In genomic region chrX:70007077-70007476, GRCm38 (mm10) we compare ENCODE assay signal across 21 mouse cellular contexts.
DNase-seq lines count a peak whose midpoint lies in the region; ATAC-seq and TF ChIP-seq lines count a peak whose summit lies in the region.
"Had no signal": no experiment of that assay in that cellular context is flagged by ENCODE, and none has a peak within 500 bp of the region (broad histone marks: within the 10 kb centered on the region; RNA-seq: fewer than 3 reads in every experiment).

No protein-coding gene starts in this region.

- no peak for ATAC-seq in embryonic facial prominence, embryonic 11.5 days (replicated peaks; ENCODE audit: insufficient number of reproducible peaks, low FRiP score, low TSS enrichment, low read depth)
- ATAC-seq in lung, postnatal 0 days: peak; percentile 53
- ATAC-seq in embryonic facial prominence, embryonic 12.5 days (ENCODE audit: insufficient number of reproducible peaks, insufficient read depth, low FRiP score, low TSS enrichment): no peak
- ATAC-seq: activated CD4-positive, CD25-positive, alpha-beta regulatory T cell, adult 4 months; CD4-positive, CD25-positive, alpha-beta regulatory T cell, adult 4 months; Patski had no signal

- H3K27ac ChIP-seq in embryonic facial prominence, embryonic 11.5 days (replicated peaks; ENCODE audit: low read depth, low read length): no peak overlapping the region
- H3K27ac ChIP-seq in embryonic facial prominence, embryonic 10.5 days (replicated peaks): no peak overlapping the region; the same call in 1 of the 2 replicates
- H3K27ac ChIP-seq in lung, postnatal 0 days (ENCODE audit: low read length): no peak overlapping the region
- H3K27ac ChIP-seq in embryonic facial prominence, embryonic 12.5 days: 0 out of 2 replicates have a peak overlapping the region, but pooled peaks have one; percentile 17

- no peak for TF ChIP-seq CTCF in lung, postnatal 0 days (IDR thresholded peaks at IDR 0.05)

- no peak overlapping the region for H3K4me2 ChIP-seq in embryonic facial prominence, embryonic 11.5 days (ENCODE audit: low read depth, low read length)
- H3K4me2 ChIP-seq in lung, postnatal 0 days (replicated peaks; ENCODE audit: low read depth, low read length): no peak overlapping the region
- no peak overlapping the region for H3K4me2 ChIP-seq in embryonic facial prominence, embryonic 12.5 days (replicated peaks)

- H3K4me3 ChIP-seq in embryonic facial prominence, embryonic 11.5 days (ENCODE audit: low read depth, low read length): no peak overlapping the region
- no peak overlapping the region for H3K4me3 ChIP-seq in embryonic facial prominence, embryonic 10.5 days
- no peak overlapping the region for H3K4me3 ChIP-seq in lung, postnatal 0 days (ENCODE audit: low read depth, low read length)
- H3K4me3 ChIP-seq in embryonic facial prominence, embryonic 12.5 days: no peak overlapping the region

- 67% methylated on average over 2 of the region's 2 CpGs for WGBS in embryonic facial prominence, embryonic 11.5 days
- WGBS in embryonic facial prominence, embryonic 10.5 days: 55% methylated on average over 2 of the region's 2 CpGs
- 40% methylated on average over 2 of the region's 2 CpGs for WGBS in lung, postnatal 0 days
- WGBS in embryonic facial prominence, embryonic 12.5 days: 49% methylated on average over 2 of the region's 2 CpGs

- H3K9ac ChIP-seq in embryonic facial prominence, embryonic 11.5 days (replicated peaks; ENCODE audit: low read length): no peak overlapping the region
- no peak overlapping the region for H3K9ac ChIP-seq in lung, postnatal 0 days (replicated peaks; ENCODE audit: low read depth)
- no peak overlapping the region for H3K9ac ChIP-seq in embryonic facial prominence, embryonic 12.5 days

- peak; percentile 10 for DNase-seq in embryonic facial prominence, embryonic 11.5 days (ENCODE audit: low spot score)
- DNase-seq in embryonic facial prominence, embryonic 10.5 days (ENCODE audit: low spot score): no peak
- peak; percentile 55 for DNase-seq in lung, postnatal 0 days (ENCODE audit: low spot score)
- no peak for DNase-seq in lung, postnatal 36 days
- DNase-seq in thymus, postnatal 4 days: no peak
- DNase-seq: adrenal gland, adult 2 months; adrenal gland, adult 8-10 months; adrenal gland, postnatal 10 days; adrenal gland, postnatal 14 days; adrenal gland, postnatal 25 days; adrenal gland, postnatal 36 days; B cell, adult 2 months; cerebellum, adult 11 months; cerebellum, adult 11-12 months; cerebellum, adult 18-20 months had no signal

- H3K4me1 ChIP-seq in embryonic facial prominence, embryonic 11.5 days (ENCODE audit: control insufficient read depth, insufficient read depth, low read length): no peaks in the 10 kb centered on the region
- 0 out of 2 replicates have a peak, but pooled peaks cover 6% of the 10 kb centered on the region for H3K4me1 ChIP-seq in embryonic facial prominence, embryonic 10.5 days
- no peaks in the 10 kb centered on the region for H3K4me1 ChIP-seq in lung, postnatal 0 days (ENCODE audit: insufficient read depth, low read depth, low read length)
- no peaks in the 10 kb centered on the region for H3K4me1 ChIP-seq in embryonic facial prominence, embryonic 12.5 days

- no peaks in the 10 kb centered on the region for H3K27me3 ChIP-seq in embryonic facial prominence, embryonic 11.5 days (ENCODE audit: control insufficient read depth, insufficient read depth, low read length)
- no peaks in the 10 kb centered on the region for H3K27me3 ChIP-seq in embryonic facial prominence, embryonic 10.5 days (replicated peaks; ENCODE audit: low read depth, poor library complexity, severe bottlenecking)
- no peaks in the 10 kb centered on the region for H3K27me3 ChIP-seq in lung, postnatal 0 days (replicated peaks; ENCODE audit: insufficient read depth, low read length)
- H3K27me3 ChIP-seq in embryonic facial prominence, embryonic 12.5 days: no peaks in the 10 kb centered on the region
- H3K27me3 ChIP-seq: CH12.LX had no signal

- H3K36me3 ChIP-seq in embryonic facial prominence, embryonic 11.5 days (replicated peaks; ENCODE audit: control insufficient read depth, insufficient read depth, low read depth, low read length): no peaks in the 10 kb centered on the region
- H3K36me3 ChIP-seq in embryonic facial prominence, embryonic 10.5 days (replicated peaks): no peaks in the 10 kb centered on the region
- H3K36me3 ChIP-seq in lung, postnatal 0 days (ENCODE audit: insufficient read depth, low read length): no peaks in the 10 kb centered on the region
- H3K36me3 ChIP-seq in embryonic facial prominence, embryonic 12.5 days: no peaks in the 10 kb centered on the region
- H3K36me3 ChIP-seq: G1E had no signal

- peak; percentile 61 for TF ChIP-seq EP300 in lung, postnatal 0 days (IDR thresholded peaks at IDR 0.05)

- no peaks in the 10 kb centered on the region for H3K9me3 ChIP-seq in embryonic facial prominence, embryonic 11.5 days (replicated peaks; ENCODE audit: control insufficient read depth, low read length)
- no peaks in the 10 kb centered on the region for H3K9me3 ChIP-seq in embryonic facial prominence, embryonic 10.5 days
- no peaks in the 10 kb centered on the region for H3K9me3 ChIP-seq in lung, postnatal 0 days (ENCODE audit: low read length)
- H3K9me3 ChIP-seq in embryonic facial prominence, embryonic 12.5 days: no peaks in the 10 kb centered on the region
- H3K9me3 ChIP-seq: G1E had no signal

Comparison
In these comparisons a context has a peak if more than half of its experiments do, and no peak if none do; other contexts are left out.
1. DNase-seq: peak in embryonic facial prominence, embryonic 11.5 days (single experiment) and lung, postnatal 0 days (single experiment); none in embryonic facial prominence, embryonic 10.5 days (single experiment), lung, postnatal 36 days (single experiment) and thymus, postnatal 4 days (single experiment).